Mouse (Mus musculus) adrenal gland, adult 8-10 months (tissue): ENCODE data around the gene Fdxr. TPM values are rescaled to one million over a fixed set of nuclear protein-coding genes. Genes with fewer than 3 reads are reported as not detected.

Source experiments
- microRNA-seq, 2 experiments: library from miRNA; unstranded; fragments of <30 nt; microRNA quantifications; one replicate each; pipeline ENCODE4 v1.2.0; 2022
- total RNA-seq, 4 experiments: library from RNA; stranded (reverse); gene quantifications; 2 replicates each; pipeline ENCODE4 v1.2.4; 2022

Gene Fdxr
- total RNA-seq, 4 experiments from 2014 or later, result 1,501 to 2,268 (median 1,689) TPM

Small RNA genes within 50 kb of the gene (microRNA-seq; reads per million reads assigned to microRNA genes)
- gene Gm25837, result 0 reads per million in 2 experiments

Other genes starting within 250 kb of the Fdxr start
- gene Cd300ld5, start 239.3 kb downstream of the Fdxr start, total RNA-seq, result 10 to 100 TPM in 1 of 4 experiments, 1 to 10 TPM in 3; 3.2 to 11.2 (median 4.5) TPM
- 10 to 100 TPM in 3 of 4 experiments, 1 to 10 TPM in 1; 9.5 to 18.1 (median 12.1) TPM for gene Cd300ld3, start 228.6 kb downstream of the Fdxr start, total RNA-seq
- under 1 TPM; 0.62 to 0.91 (median 0.64) TPM for gene Cd300e, start 214.9 kb downstream of the Fdxr start, total RNA-seq
- 1 to 10 TPM in 3 of 4 experiments, under 1 TPM in 1; 0.58 to 1.8 (median 1.4) TPM for gene Rab37, start 185.6 kb downstream of the Fdxr start, total RNA-seq
- gene Cd300lf, start 143.1 kb downstream of the Fdxr start, total RNA-seq, result 1 to 10 TPM in 3 of 4 experiments, under 1 TPM in 1; 0.95 to 1.9 (median 1.4) TPM
- 10 to 100 TPM; 21.0 to 25.6 (median 22.2) TPM for gene Slc9a3r1, start 113.7 kb downstream of the Fdxr start, total RNA-seq
- gene Tmem104, start 89.6 kb downstream of the Fdxr start, total RNA-seq, result 10 to 100 TPM; 24.8 to 34.0 (median 27.3) TPM
- gene Nat9, start 89.2 kb downstream of the Fdxr start, total RNA-seq, result 10 to 100 TPM; 29.0 to 32.1 (median 30.3) TPM
- gene Grin2c, start 9.8 kb downstream of the Fdxr start, total RNA-seq, result 10 to 100 TPM in 2 of 4 experiments, 1 to 10 TPM in 2; 2.2 to 32.8 (median 13.6) TPM
- gene Fads6, start 20.6 kb upstream of the Fdxr start, total RNA-seq, result 100 to 1,000 TPM in 2 of 4 experiments, 10 to 100 TPM in 2; 43.3 to 117 (median 82.2) TPM
- gene Otop2, start 30.1 kb upstream of the Fdxr start, total RNA-seq, result not detected
- gene Ush1g, start 45.0 kb upstream of the Fdxr start, total RNA-seq, result 1 to 10 TPM in 2 of 4 experiments, under 1 TPM in 2; 0.52 to 2.3 (median 1.1) TPM
- not detected for gene Otop3, start 57.7 kb upstream of the Fdxr start, total RNA-seq
- 10 to 100 TPM; 17.7 to 46.8 (median 42.6) TPM for gene Hid1, start 90.7 kb upstream of the Fdxr start, total RNA-seq
- gene Cdr2l, start 104.9 kb upstream of the Fdxr start, total RNA-seq, result 100 to 1,000 TPM in 1 of 4 experiments, 10 to 100 TPM in 3; 60.6 to 118 (median 71.9) TPM
- 100 to 1,000 TPM; 157 to 179 (median 160) TPM for gene Mrpl58, start 126.7 kb upstream of the Fdxr start, total RNA-seq
- 100 to 1,000 TPM; 440 to 566 (median 519) TPM for gene Atp5h, start 142.9 kb upstream of the Fdxr start, total RNA-seq
- gene Kctd2, start 143.1 kb upstream of the Fdxr start, total RNA-seq, result 10 to 100 TPM; 53.5 to 97.0 (median 65.5) TPM
- gene Trim80, start 163.5 kb upstream of the Fdxr start, total RNA-seq, result not detected
- under 1 TPM in 1 of 4 experiments, not detected in 3; 0.21 TPM for gene Slc16a5, start 185.4 kb upstream of the Fdxr start, total RNA-seq
- 10 to 100 TPM in 3 of 4 experiments, 1 to 10 TPM in 1; 8.6 to 11.7 (median 11.2) TPM for gene Armc7, start 198.6 kb upstream of the Fdxr start, total RNA-seq
- gene Nt5c, start 214.8 kb upstream of the Fdxr start, total RNA-seq, result 100 to 1,000 TPM; 119 to 222 (median 142) TPM
- gene Jpt1, start 237.3 kb upstream of the Fdxr start, total RNA-seq, result 100 to 1,000 TPM in 1 of 4 experiments, 10 to 100 TPM in 3; 86.2 to 109 (median 94.4) TPM